Mouse (Mus musculus): Measurements from ENCODE around the gene Dmbx1. TPM values are rescaled to one million over a fixed set of nuclear protein-coding genes. Genes with fewer than 3 reads are reported as not detected.

The Dmbx1 gene
- polyA plus RNA-seq, 1 experiment from 2014 or later: 0.27 TPM

DNA sequence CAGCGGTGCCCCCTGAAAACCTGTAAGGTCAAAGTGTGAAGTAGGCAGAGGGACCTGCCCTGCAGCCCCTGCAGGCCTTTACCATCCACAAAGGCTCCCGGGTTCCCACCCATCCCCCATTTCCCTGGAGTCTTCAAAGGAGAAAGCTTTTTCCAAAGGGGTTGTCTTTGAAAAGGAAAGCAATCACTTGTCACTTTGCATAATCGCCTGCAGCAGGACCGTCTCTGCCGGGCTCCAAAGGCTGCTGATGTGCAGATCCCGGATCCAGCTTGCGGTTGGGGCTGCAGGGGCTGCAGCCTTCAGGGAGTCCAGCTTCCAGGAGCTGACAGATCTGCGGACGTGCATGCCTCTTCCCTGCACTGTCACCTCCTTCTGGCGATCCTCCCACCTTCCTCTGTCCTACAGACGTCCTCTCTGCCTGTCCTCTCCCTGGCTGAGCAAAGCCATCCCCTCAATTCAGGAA lies 61.5 kb downstream of the Dmbx1 start:
- under 1% methylated on average over 11 of the region's 11 CpGs for WGBS
- ATAC-seq (ENCODE audit: insufficient number of reproducible peaks, low FRiP score, low TSS enrichment, low read depth) (no peak), DNase-seq (ENCODE audit: low spot score) (peak; percentile 37)
- Histone ChIP-seq H3K9ac (ENCODE audit: low read length) (no peak overlapping the region), H3K4me1 (ENCODE audit: control insufficient read depth, insufficient read depth, low read length) (peaks cover 10% of the 10 kb centered on the region), H3K36me3 (ENCODE audit: control insufficient read depth, insufficient read depth, low read length) (no peaks in the 10 kb centered on the region), H3K27me3 (ENCODE audit: control insufficient read depth, insufficient read depth, low read length) (no peaks in the 10 kb centered on the region), H3K27ac (replicated peaks; ENCODE audit: low read depth, low read length) (no peak overlapping the region), H3K4me3 (ENCODE audit: low read depth, low read length) (no peak overlapping the region), H3K9me3 (ENCODE audit: control insufficient read depth, low read length) (no peaks in the 10 kb centered on the region), H3K4me2 (ENCODE audit: low read depth, severe bottlenecking) (peak overlapping the region; percentile 13; the same call in 1 of the 2 replicates)

- no peak for ATAC-seq (ENCODE audit: insufficient number of reproducible peaks, low FRiP score, low TSS enrichment, low read depth)
- H3K36me3 ChIP-seq (ENCODE audit: control insufficient read depth, insufficient read depth, low read length): no peaks in the 10 kb centered on the region; the same call in 1 of the 2 replicates
- H3K9me3 ChIP-seq (ENCODE audit: control insufficient read depth, low read length): no peaks in the 10 kb centered on the region
- peaks cover 19% of the 10 kb centered on the region for H3K4me1 ChIP-seq (ENCODE audit: control insufficient read depth, insufficient read depth, low read length)
- H3K27me3 ChIP-seq (ENCODE audit: control insufficient read depth, insufficient read depth, low read length): no peaks in the 10 kb centered on the region
- H3K4me2 ChIP-seq (ENCODE audit: low read depth, severe bottlenecking): no peak overlapping the region
- H3K27ac ChIP-seq (replicated peaks; ENCODE audit: low read depth, low read length): no peak overlapping the region
- WGBS: 87% methylated on average over 3 of the region's 3 CpGs
- H3K9ac ChIP-seq (ENCODE audit: low read length): no peak overlapping the region
- H3K4me3 ChIP-seq (ENCODE audit: low read depth, low read length): no peak overlapping the region
- no peak for DNase-seq (ENCODE audit: low spot score)
Observed at GRCm38 (mm10) chr4:115873231-115873630, 66.5 kb downstream of the Dmbx1 start.

DNA sequence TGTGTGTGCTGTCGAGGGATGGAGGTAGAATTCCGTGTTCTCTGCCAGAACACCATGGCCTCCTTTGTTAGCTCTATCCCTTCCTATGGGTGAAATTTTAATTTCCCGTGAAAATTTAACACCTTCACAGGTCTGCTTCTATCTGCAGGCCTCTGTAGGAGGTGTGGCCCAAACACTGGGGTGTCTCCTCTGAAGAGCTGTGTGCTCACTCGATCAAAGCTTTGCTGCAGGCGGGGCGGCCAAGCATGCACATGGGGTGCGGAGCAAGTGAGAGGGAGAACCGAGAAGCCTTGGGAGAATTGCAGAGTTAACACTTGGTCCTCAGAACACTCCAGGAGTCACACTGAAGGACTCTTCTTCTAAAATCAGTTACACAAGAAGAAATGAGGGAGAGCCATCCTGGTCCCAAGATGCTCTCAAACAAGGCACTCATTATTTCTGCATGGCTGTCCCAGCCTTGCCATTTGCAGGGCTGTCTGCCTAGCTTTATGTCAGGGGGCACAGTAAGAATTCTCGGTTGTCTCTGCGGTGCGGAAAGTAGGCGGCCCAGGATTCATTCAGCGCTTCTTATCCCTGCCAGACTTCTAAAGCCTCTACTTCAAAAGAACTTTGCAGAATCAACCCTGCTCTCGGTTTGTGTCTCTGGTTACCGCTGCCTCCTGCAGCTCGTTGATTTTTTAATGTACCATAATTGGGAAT lies 70.1 kb downstream of the Dmbx1 start:
- no peak for DNase-seq (ENCODE audit: low spot score)
- no peak for ATAC-seq (ENCODE audit: insufficient number of reproducible peaks, low FRiP score, low TSS enrichment, low read depth)
- H3K27ac ChIP-seq (replicated peaks; ENCODE audit: low read depth, low read length): no peak overlapping the region
- H3K4me2 ChIP-seq (ENCODE audit: low read depth, severe bottlenecking): no peak overlapping the region
- H3K4me3 ChIP-seq (ENCODE audit: low read depth, low read length): no peak overlapping the region
- H3K9ac ChIP-seq (ENCODE audit: low read length): no peak overlapping the region
- WGBS: 13% methylated on average over 16 of the region's 16 CpGs
- peaks cover 18% of the 10 kb centered on the region for H3K4me1 ChIP-seq (ENCODE audit: control insufficient read depth, insufficient read depth, low read length)
- no peaks in the 10 kb centered on the region for H3K9me3 ChIP-seq (ENCODE audit: control insufficient read depth, low read length)
- H3K27me3 ChIP-seq (ENCODE audit: control insufficient read depth, insufficient read depth, low read length): no peaks in the 10 kb centered on the region
- H3K36me3 ChIP-seq (ENCODE audit: control insufficient read depth, insufficient read depth, low read length): no peaks in the 10 kb centered on the region; the same call in 1 of the 2 replicates

Other genes starting within 250 kb of the Dmbx1 start
- gene Efcab14, start 202.2 kb downstream of the Dmbx1 start, polyA plus RNA-seq (2014; fragmentation: Nextera tagmentation; extraction: Ambion mirVana): 44.3 and 48.5 TPM in 2 replicates
- gene Tex38, start 158.9 kb downstream of the Dmbx1 start, polyA plus RNA-seq (2014; fragmentation: Nextera tagmentation; extraction: Ambion mirVana): 0.32 and 0.65 TPM in 2 replicates
- 58.7 and 63.3 TPM in 2 replicates for gene Atpaf1, start 155.1 kb downstream of the Dmbx1 start, polyA plus RNA-seq (2014; fragmentation: Nextera tagmentation; extraction: Ambion mirVana)
- 5.8 and 6.0 TPM in 2 replicates for gene Mob3c, start 111.8 kb downstream of the Dmbx1 start, polyA plus RNA-seq (2014; fragmentation: Nextera tagmentation; extraction: Ambion mirVana)
- gene Mknk1, start 100.7 kb downstream of the Dmbx1 start, polyA plus RNA-seq (2014; fragmentation: Nextera tagmentation; extraction: Ambion mirVana): 23.2 and 26.1 TPM in 2 replicates
- 0.27 TPM in 1 of 2 replicates, not detected in the other for gene Kncn, start 55.5 kb downstream of the Dmbx1 start, polyA plus RNA-seq (2014; fragmentation: Nextera tagmentation; extraction: Ambion mirVana)
- gene 6430628N08Rik, start 49.3 kb downstream of the Dmbx1 start, polyA plus RNA-seq (2014; fragmentation: Nextera tagmentation; extraction: Ambion mirVana): 0.27 and 0.44 TPM in 2 replicates
- gene Faah, start 78.0 kb upstream of the Dmbx1 start, polyA plus RNA-seq (2014; fragmentation: Nextera tagmentation; extraction: Ambion mirVana): 0.35 and 0.55 TPM in 2 replicates
- 16.9 and 20.0 TPM in 2 replicates for gene Nsun4, start 114.0 kb upstream of the Dmbx1 start, polyA plus RNA-seq (2014; fragmentation: Nextera tagmentation; extraction: Ambion mirVana)
- 470 and 488 TPM in 2 replicates for gene Uqcrh, start 135.1 kb upstream of the Dmbx1 start, polyA plus RNA-seq (2014; fragmentation: Nextera tagmentation; extraction: Ambion mirVana)
- gene Lrrc41, start 135.3 kb upstream of the Dmbx1 start, polyA plus RNA-seq (2014; fragmentation: Nextera tagmentation; extraction: Ambion mirVana): 81.4 and 81.6 TPM in 2 replicates
- gene Rad54l, start 183.8 kb upstream of the Dmbx1 start, polyA plus RNA-seq (2014; fragmentation: Nextera tagmentation; extraction: Ambion mirVana): 66.0 and 69.8 TPM in 2 replicates
- gene Pomgnt1, start 183.9 kb upstream of the Dmbx1 start, polyA plus RNA-seq (2014; fragmentation: Nextera tagmentation; extraction: Ambion mirVana): 57.0 and 62.4 TPM in 2 replicates
- gene Lurap1, start 211.4 kb upstream of the Dmbx1 start, polyA plus RNA-seq (2014; fragmentation: Nextera tagmentation; extraction: Ambion mirVana): 2.0 and 2.4 TPM in 2 replicates
- gene Tspan1, start 227.7 kb upstream of the Dmbx1 start, polyA plus RNA-seq (2014; fragmentation: Nextera tagmentation; extraction: Ambion mirVana): 0.17 TPM in 1 of 2 replicates, not detected in the other
- not detected in 2 replicates for gene 1700042G07Rik, start 233.4 kb upstream of the Dmbx1 start, polyA plus RNA-seq (2014; fragmentation: Nextera tagmentation; extraction: Ambion mirVana)
- not detected in 2 replicates for gene Gm49337, start 233.5 kb upstream of the Dmbx1 start, polyA plus RNA-seq (2014; fragmentation: Nextera tagmentation; extraction: Ambion mirVana)